Mouse (Mus musculus) kidney, postnatal 0 days (tissue): Measurements from ENCODE around the gene 4931406C07Rik. TPM values are rescaled to one million over a fixed set of nuclear protein-coding genes. Genes with fewer than 3 reads are reported as not detected.

ENCODE experiments used
- ATAC-seq: fragments of 200-750 bp; cut with Nextera tagmentation; replicated peaks from 2 replicates; pipeline ENCODE4 v1.8.0; 2017; ENCODE audit warnings: low read depth, moderate number of reproducible peaks, moderate TSS enrichment, moderate library complexity; ENCODE audit not compliant: low FRiP score
- DNase-seq: peaks from one replicate; pipeline ENCODE4 v3.0.0-alpha.2; 2016; ENCODE audit warnings: low spot score
- H3K27ac ChIP-seq: fragments of 300-500 bp; sonication (generic); 2 replicates; pipeline ENCODE4 v1.5.1; 2014; ENCODE audit warnings: mild to moderate bottlenecking
- H3K27me3 ChIP-seq: fragments of 300-500 bp; sonication (generic); 2 replicates; pipeline ENCODE4 v1.6.1; 2014; ENCODE audit warnings: low read length, mixed read lengths; ENCODE audit not compliant: insufficient read depth
- H3K36me3 ChIP-seq: fragments of 300-500 bp; sonication (generic); 2 replicates; pipeline ENCODE4 v1.6.1; 2014; ENCODE audit warnings: low read length, mixed read lengths; ENCODE audit not compliant: insufficient read depth
- H3K4me1 ChIP-seq: fragments of 300-500 bp; sonication (generic); replicated peaks from 2 replicates; pipeline ENCODE4 v1.6.1; 2014; ENCODE audit warnings: antibody characterized with exemption, low read length, mixed read lengths; ENCODE audit not compliant: insufficient read depth
- H3K4me2 ChIP-seq: fragments of 300-500 bp; sonication (generic); 2 replicates; pipeline ENCODE4 v1.6.1; 2014; ENCODE audit warnings: mild to moderate bottlenecking, low read length, moderate library complexity, mixed read lengths
- H3K4me3 ChIP-seq: fragments of 300-500 bp; sonication (generic); replicated peaks from 2 replicates; pipeline ENCODE4 v1.5.1; 2014; ENCODE audit warnings: low read depth, low read length
- H3K9ac ChIP-seq: fragments of 300-500 bp; sonication (generic); 2 replicates; pipeline ENCODE4 v1.6.1; 2014; ENCODE audit warnings: low read depth, low read length
- H3K9me3 ChIP-seq: fragments of 300-500 bp; sonication (generic); replicated peaks from 2 replicates; pipeline ENCODE4 v1.6.1; 2016; ENCODE audit warnings: low read length, inconsistent platforms, mixed read lengths
- CTCF ChIP-seq: IDR thresholded peaks from 2 replicates; pipeline ENCODE4 v1.5.1; 2016; ENCODE audit warnings: antibody characterized with exemption, low read depth, mild to moderate bottlenecking, moderate library complexity
- WGBS: fragments of 180-500 bp; shearing (Covaris S2); extraction: QIAGEN DNeasy Blood & Tissue Kit; methylation state at CpG from one replicate; pipeline ENCODE4 v1.1.7; 2014; 5-methylcytosine and 5-hydroxymethylcytosine counted together
- polyA plus RNA-seq: library from polyadenylated mRNA; unstranded; fragments of >200 nt; fragmentation: Nextera tagmentation; extraction: Ambion mirVana; gene quantifications from 2 replicates; pipeline ENCODE4 v1.2.1, GENCODE M21; 2015

4931406C07Rik gene
- polyA plus RNA-seq, 1 experiment from 2014 or later, result 55.2 TPM

DNA sequence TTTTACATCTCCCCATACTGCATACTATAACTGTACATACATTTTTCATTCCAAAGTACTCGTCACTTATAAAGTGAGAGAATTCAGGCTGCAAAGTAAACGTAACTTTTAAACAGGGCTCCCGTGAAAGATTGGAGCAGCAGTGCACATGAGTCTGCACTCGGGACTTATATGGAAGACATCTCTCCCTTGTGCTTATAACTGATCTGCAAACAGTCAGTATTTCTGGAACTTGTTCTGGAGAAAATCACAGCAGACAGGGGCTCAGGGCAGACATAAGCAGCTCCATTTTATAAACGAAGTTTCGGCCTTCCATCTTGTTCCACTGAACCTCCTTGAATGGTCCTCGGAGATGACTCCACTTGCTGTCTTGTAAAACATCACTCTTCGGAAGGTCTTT is 44.3 kb downstream of the 4931406C07Rik start:
- no peak for TF ChIP-seq CTCF
- 92% methylated on average over 8 of the region's 8 CpGs for WGBS
- DNase-seq, result no peak
- ATAC-seq, result no peak
- H3K9ac ChIP-seq, result no peak overlapping the region
- no peak overlapping the region for H3K4me2 ChIP-seq
- no peaks in the 10 kb centered on the region for H3K9me3 ChIP-seq
- no peaks in the 10 kb centered on the region for H3K27me3 ChIP-seq
- H3K27ac ChIP-seq, result no peak overlapping the region
- H3K36me3 ChIP-seq, result peaks cover 51% of the 10 kb centered on the region
- no peaks in the 10 kb centered on the region for H3K4me1 ChIP-seq
- no peak overlapping the region for H3K4me3 ChIP-seq

DNA sequence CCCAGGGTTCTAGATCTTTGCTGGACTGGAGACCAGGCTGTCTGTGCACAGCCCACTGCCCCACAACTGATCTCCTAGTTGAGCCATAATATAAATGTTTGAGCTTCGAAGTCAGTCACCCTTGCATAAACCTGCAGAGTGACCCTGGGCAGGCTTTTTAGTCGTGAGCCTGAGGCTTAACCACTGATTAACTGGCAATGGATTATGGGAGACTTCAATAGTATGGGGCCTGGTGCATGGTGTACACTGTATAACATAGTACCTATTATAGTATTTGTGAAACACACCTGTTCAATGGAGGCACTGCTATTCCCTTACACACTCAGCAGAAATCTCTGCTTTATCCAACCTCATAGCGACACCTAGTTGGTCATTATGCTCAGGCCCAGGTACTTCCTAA is 50.0 kb downstream of the 4931406C07Rik start:
- DNase-seq, result no peak
- Histone ChIP-seq H3K4me1 (no peaks in the 10 kb centered on the region), H3K27me3 (no peaks in the 10 kb centered on the region), H3K27ac (no peak overlapping the region; the same call in 1 of the 2 replicates), H3K9me3 (no peaks in the 10 kb centered on the region), H3K4me2 (no peak overlapping the region), H3K9ac (no peak overlapping the region), H3K4me3 (no peak overlapping the region), H3K36me3 (peaks cover 11% of the 10 kb centered on the region; the same call in 1 of the 2 replicates)
- TF ChIP-seq CTCF, result no peak
- ATAC-seq, result peak; percentile 34; the same call in 1 of the 2 replicates
- 64% methylated on average over 3 of the region's 3 CpGs for WGBS

GRCm38 (mm10) chr9:15254501-15254900 is 51.7 kb downstream of the 4931406C07Rik start:
- TF ChIP-seq CTCF, result no peak
- no peak overlapping the region for H3K9ac ChIP-seq
- H3K9me3 ChIP-seq, result no peaks in the 10 kb centered on the region
- no peaks in the 10 kb centered on the region for H3K27me3 ChIP-seq
- H3K4me2 ChIP-seq, result no peak overlapping the region
- 75% methylated on average over 7 of the region's 7 CpGs for WGBS
- DNase-seq (no peak), ATAC-seq (no peak)
- no peaks in the 10 kb centered on the region for H3K4me1 ChIP-seq
- 0 out of 2 replicates have a peak, but pooled peaks cover 4% of the 10 kb centered on the region for H3K36me3 ChIP-seq
- no peak overlapping the region for H3K27ac ChIP-seq
- no peak overlapping the region for H3K4me3 ChIP-seq

GRCm38 (mm10) chr9:15252196-15252595 is 54.1 kb downstream of the 4931406C07Rik start:
- peak; percentile 18 for DNase-seq
- Histone ChIP-seq H3K9ac (no peak overlapping the region), H3K36me3 (no peaks in the 10 kb centered on the region), H3K4me2 (no peak overlapping the region), H3K27me3 (no peaks in the 10 kb centered on the region), H3K27ac (peak overlapping the region; percentile 82), H3K4me3 (no peak overlapping the region), H3K4me1 (no peaks in the 10 kb centered on the region), H3K9me3 (no peaks in the 10 kb centered on the region)
- 62% methylated on average over 7 of the region's 7 CpGs for whole genome bisulfite sequencing
- ATAC-seq, result peak; percentile 88
- no peak for TF ChIP-seq CTCF

DNA sequence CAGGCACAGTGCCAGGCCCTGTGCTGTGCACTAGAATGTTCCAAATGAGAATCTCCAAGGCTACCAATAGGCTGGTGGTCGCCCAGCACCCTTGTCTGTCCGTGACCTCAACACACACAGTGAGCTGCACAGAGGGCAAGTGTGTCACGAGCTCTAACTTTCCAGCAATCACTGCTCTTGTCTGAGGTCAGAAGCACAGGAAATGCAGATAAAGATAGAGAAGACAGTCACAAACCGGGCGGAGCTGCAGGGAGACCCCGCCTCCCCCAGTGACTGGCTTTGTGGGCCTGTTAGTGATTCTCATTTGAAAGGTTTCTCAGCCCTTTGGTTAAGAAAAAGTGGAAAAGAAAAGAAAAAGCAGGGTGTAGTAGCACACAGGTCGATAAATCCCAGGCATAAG is 55.9 kb downstream of the 4931406C07Rik start:
- ATAC-seq (no peak), DNase-seq (no peak)
- 58% methylated on average over 7 of the region's 7 CpGs for WGBS
- Histone ChIP-seq H3K4me2 (no peak overlapping the region), H3K9me3 (no peaks in the 10 kb centered on the region), H3K27me3 (no peaks in the 10 kb centered on the region), H3K4me3 (no peak overlapping the region), H3K36me3 (no peaks in the 10 kb centered on the region), H3K9ac (no peak overlapping the region), H3K4me1 (no peaks in the 10 kb centered on the region), H3K27ac (no peak overlapping the region)
- no peak for TF ChIP-seq CTCF

DNA sequence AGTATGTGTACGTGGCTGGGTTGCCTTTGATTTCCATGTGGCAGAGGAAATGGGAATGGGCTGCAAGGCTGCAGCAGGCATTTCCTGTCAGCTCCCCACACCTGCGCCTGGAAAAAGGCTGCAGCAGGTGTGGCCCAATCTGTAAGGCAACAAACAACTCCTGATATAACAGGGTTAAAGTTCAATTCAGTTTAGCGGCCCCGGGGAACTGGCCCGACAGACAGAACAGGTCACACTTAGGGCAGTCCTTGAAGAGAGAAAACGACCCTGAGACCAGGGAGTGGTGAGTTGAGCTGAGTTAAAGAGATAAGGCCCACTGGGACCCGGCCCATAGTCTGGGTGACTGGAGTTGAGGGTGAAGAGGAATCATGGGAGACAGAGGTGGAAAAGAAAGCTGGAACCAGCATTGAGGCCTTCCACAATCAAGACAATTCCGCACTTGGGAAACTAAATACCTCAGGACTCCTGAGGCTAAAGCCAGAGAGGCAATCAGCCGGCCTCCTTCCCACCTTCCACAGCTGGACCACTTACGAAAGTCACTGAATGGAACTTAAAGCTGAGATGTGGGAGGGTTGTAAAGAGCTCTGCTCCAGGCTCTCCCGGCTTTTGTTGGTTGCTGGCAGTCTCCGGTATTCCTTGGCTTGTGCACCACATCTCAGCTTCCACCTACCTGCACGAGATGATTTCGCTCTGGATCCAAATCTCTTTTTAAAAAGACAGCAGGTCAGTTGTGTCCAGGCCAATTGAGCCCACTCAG is 60.8 kb downstream of the 4931406C07Rik start:
- Histone ChIP-seq H3K4me2 (no peak overlapping the region), H3K4me3 (no peak overlapping the region), H3K9me3 (no peaks in the 10 kb centered on the region), H3K4me1 (no peaks in the 10 kb centered on the region), H3K27me3 (no peaks in the 10 kb centered on the region), H3K36me3 (no peaks in the 10 kb centered on the region), H3K27ac (no peak overlapping the region), H3K9ac (no peak overlapping the region)
- no peak for ATAC-seq
- WGBS, result 49% methylated on average over 14 of the region's 14 CpGs
- DNase-seq, result no peak
- TF ChIP-seq CTCF, result no peak

DNA sequence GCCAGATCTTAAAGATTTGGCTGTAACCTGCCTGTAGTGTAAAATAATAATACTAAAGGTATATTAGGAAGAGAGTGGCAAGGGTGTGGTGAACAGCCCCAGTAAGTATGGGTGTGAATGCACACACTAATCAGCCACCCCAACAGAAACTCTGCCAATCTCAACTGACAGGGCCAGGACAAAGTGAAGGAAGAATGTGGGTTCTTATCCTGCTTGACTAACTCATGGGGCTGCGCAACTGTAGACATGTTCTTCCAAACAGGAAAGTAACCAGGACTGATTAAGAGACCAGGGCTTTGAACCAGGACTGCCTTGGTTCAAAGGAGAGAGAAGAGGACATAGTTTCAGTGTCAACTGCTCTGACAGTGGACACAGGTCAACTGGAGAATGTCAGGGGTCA is 64.1 kb downstream of the 4931406C07Rik start:
- H3K9me3 ChIP-seq, result no peaks in the 10 kb centered on the region
- WGBS, result 97% methylated on average over 1 of the region's 1 CpGs
- DNase-seq (no peak), ATAC-seq (no peak)
- 0 out of 2 replicates have a peak, but pooled peaks cover 6% of the 10 kb centered on the region for H3K4me1 ChIP-seq
- H3K9ac ChIP-seq, result no peak overlapping the region
- H3K36me3 ChIP-seq, result no peaks in the 10 kb centered on the region
- H3K27me3 ChIP-seq, result no peaks in the 10 kb centered on the region
- no peak overlapping the region for H3K27ac ChIP-seq
- H3K4me3 ChIP-seq, result no peak overlapping the region
- TF ChIP-seq CTCF, result no peak
- H3K4me2 ChIP-seq, result no peak overlapping the region
